Mouse (Mus musculus) ES-E14 (cell line): ENCODE data around the gene Gstt4.

Experiments used
- CHD2 ChIP-seq: IDR thresholded peaks from 2 replicates; pipeline ENCODE4 v1.6.1; 2014; ENCODE audit warnings: mild to moderate bottlenecking, low read depth, low read length, inconsistent platforms
- MAFK ChIP-seq: IDR thresholded peaks from 2 replicates; pipeline ENCODE4 v1.6.1; 2014; ENCODE audit warnings: mild to moderate bottlenecking, low read depth, low read length, inconsistent platforms; ENCODE audit not compliant: insufficient read depth
- ZNF384 ChIP-seq: IDR thresholded peaks from 2 replicates; pipeline ENCODE4 v1.6.1; 2012; ENCODE audit warnings: low read depth, low read length, inconsistent platforms

DNA sequence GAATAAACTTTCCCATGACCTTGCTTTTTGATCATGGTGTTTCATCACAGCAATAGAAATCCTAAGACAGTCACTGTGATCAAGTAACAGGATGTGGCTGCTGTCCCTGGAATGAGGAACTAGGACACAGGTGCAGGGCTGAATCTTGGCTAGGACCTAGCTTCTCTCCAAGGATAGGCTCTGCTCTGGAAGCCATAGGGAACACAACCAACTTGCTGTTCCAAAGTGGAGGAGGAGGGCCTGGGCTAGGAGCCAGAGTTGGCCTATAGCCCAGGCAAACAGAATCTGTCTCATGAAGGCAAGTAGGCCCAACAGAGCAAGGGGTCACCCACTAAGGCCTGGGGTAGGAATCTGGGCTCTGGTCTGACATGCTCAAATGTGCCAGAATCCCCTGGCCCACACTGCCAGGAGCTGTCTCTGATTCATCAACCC lies 6.2 kb upstream of the Gstt4 start:
- TF ChIP-seq MAFK = no peak
- no peak for TF ChIP-seq CHD2
- TF ChIP-seq ZNF384 = no peak
